Comparison of ENCODE assay signal across 8 mouse cellular contexts in the genomic region with DNA sequence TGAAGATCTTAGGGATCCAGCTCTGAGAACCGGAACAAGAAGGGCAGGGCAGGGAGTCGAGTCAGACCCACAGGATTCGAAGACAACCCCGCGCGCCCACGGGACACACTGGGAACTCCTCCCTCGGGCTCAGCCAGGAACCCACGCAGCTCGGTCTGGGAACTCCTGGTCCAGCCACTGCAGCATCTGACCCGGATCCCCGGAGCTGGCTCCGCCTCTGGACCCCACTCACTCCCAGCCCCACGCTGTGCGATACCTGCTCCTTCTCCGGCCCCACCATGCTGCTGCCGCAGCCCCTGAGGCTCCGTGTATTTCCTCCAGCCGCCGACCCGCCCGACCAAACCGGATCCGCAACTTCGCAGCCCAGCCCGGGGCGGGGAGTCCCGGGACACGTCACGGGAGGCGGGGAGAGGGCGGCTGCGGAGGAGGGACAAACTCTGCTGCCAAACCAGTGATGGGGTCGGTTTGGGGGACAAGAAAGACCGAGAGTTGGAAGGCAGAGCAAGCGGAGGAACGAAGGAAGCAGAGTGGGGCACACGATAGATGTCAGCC. TPM values are rescaled to one million over a fixed set of nuclear protein-coding genes. Genes with fewer than 3 reads are reported as not detected.
DNase-seq lines count a peak whose midpoint lies in the region; ATAC-seq and TF ChIP-seq lines count a peak whose summit lies in the region.

A gene (minus strand): TSS at position 350 of the 552 bp plus-strand sequence.

- peak; percentile 93 for ATAC-seq in CD4-positive, CD25-positive, alpha-beta regulatory T cell, adult 4 months
- peak; percentile 54; the same call in 1 of the 2 replicates for ATAC-seq in forebrain, embryonic 12.5 days (ENCODE audit: low FRiP score)
- peak; percentile 72 for ATAC-seq in heart, embryonic 15.5 days (replicated peaks; ENCODE audit: insufficient number of reproducible peaks, insufficient read depth, low FRiP score, low read depth)
- peak; percentile 46; the same call in 1 of the 2 replicates for ATAC-seq in liver, postnatal 0 days
- peak; percentile 57 for ATAC-seq in neural tube, embryonic 13.5 days (ENCODE audit: low read depth)

- peaks cover 40% of the 10 kb centered on the region for H3K27me3 ChIP-seq in forebrain, embryonic 12.5 days
- H3K27me3 ChIP-seq in heart, embryonic 15.5 days: 0 out of 2 replicates have a peak, but pooled peaks cover 5% of the 10 kb centered on the region
- H3K27me3 ChIP-seq in liver, postnatal 0 days (ENCODE audit: insufficient read depth, low read length): peaks cover 23% of the 10 kb centered on the region; the same call in 1 of the 2 replicates
- peaks cover 13% of the 10 kb centered on the region for H3K27me3 ChIP-seq in neural tube, embryonic 13.5 days

- TF ChIP-seq EP300 in liver, postnatal 0 days (IDR thresholded peaks at IDR 0.05; ENCODE audit: low read depth): no peak

- peak within 1 kb of the TSS; percentile 61 for H3K4me3 ChIP-seq in forebrain, embryonic 12.5 days (replicated peaks)
- H3K4me3 ChIP-seq in heart, embryonic 15.5 days: peak within 1 kb of the TSS; percentile 86
- H3K4me3 ChIP-seq in liver, postnatal 0 days (ENCODE audit: low read depth, low read length): peak within 1 kb of the TSS; percentile 58
- peak within 1 kb of the TSS; percentile 54 for H3K4me3 ChIP-seq in neural tube, embryonic 13.5 days

- TF ChIP-seq POLR2A in brain, embryonic 14.5 days (IDR thresholded peaks at IDR 0.05; ENCODE audit: borderline replicate concordance, extremely low read depth, insufficient read depth, insufficient read length, poor library complexity, severe bottlenecking): no peak

- no peaks in the 10 kb centered on the region for H3K36me3 ChIP-seq in forebrain, embryonic 12.5 days (replicated peaks)
- H3K36me3 ChIP-seq in heart, embryonic 15.5 days: no peaks in the 10 kb centered on the region
- no peaks in the 10 kb centered on the region for H3K36me3 ChIP-seq in liver, postnatal 0 days (replicated peaks; ENCODE audit: insufficient read depth, low read length)
- no peaks in the 10 kb centered on the region for H3K36me3 ChIP-seq in neural tube, embryonic 13.5 days

- 1% methylated on average over 38 of the region's 38 CpGs for WGBS in forebrain, embryonic 12.5 days
- under 1% methylated on average over 38 of the region's 38 CpGs for WGBS in heart, embryonic 15.5 days
- 1% methylated on average over 38 of the region's 38 CpGs for WGBS in liver, postnatal 0 days (ENCODE audit: insufficient replicate concordance)
- WGBS in neural tube, embryonic 13.5 days: under 1% methylated on average over 38 of the region's 38 CpGs

- no peak within 1 kb of the TSS for H3K27ac ChIP-seq in forebrain, embryonic 12.5 days
- H3K27ac ChIP-seq in heart, embryonic 15.5 days: peak within 1 kb of the TSS; percentile 96
- peak within 1 kb of the TSS; percentile 9; the same call in 1 of the 2 replicates for H3K27ac ChIP-seq in liver, postnatal 0 days (ENCODE audit: low read depth)
- H3K27ac ChIP-seq in neural tube, embryonic 13.5 days (replicated peaks): no peak within 1 kb of the TSS; the same call in 1 of the 2 replicates

- TF ChIP-seq CTCF in brain, embryonic 14.5 days (IDR thresholded peaks at IDR 0.05; ENCODE audit: borderline replicate concordance, extremely low read depth, insufficient read depth, insufficient read length): no peak
- TF ChIP-seq CTCF in liver, postnatal 0 days (IDR thresholded peaks at IDR 0.05; ENCODE audit: low read depth): no peak

- peak within 1 kb of the TSS; percentile 94 for H3K4me2 ChIP-seq in forebrain, embryonic 12.5 days
- H3K4me2 ChIP-seq in heart, embryonic 15.5 days: peak within 1 kb of the TSS; percentile 94
- peak within 1 kb of the TSS; percentile 79 for H3K4me2 ChIP-seq in liver, postnatal 0 days (ENCODE audit: low read depth, low read length)
- H3K4me2 ChIP-seq in neural tube, embryonic 13.5 days: peak within 1 kb of the TSS; percentile 91

- H3K9ac ChIP-seq in forebrain, embryonic 12.5 days: peak within 1 kb of the TSS; percentile 73
- peak within 1 kb of the TSS; percentile 85 for H3K9ac ChIP-seq in heart, embryonic 15.5 days
- H3K9ac ChIP-seq in liver, postnatal 0 days (replicated peaks): peak within 1 kb of the TSS; percentile 63
- H3K9ac ChIP-seq in neural tube, embryonic 13.5 days: peak within 1 kb of the TSS; percentile 76

- peaks cover 35% of the 10 kb centered on the region for H3K4me1 ChIP-seq in forebrain, embryonic 12.5 days
- H3K4me1 ChIP-seq in heart, embryonic 15.5 days (replicated peaks): peaks cover 60% of the 10 kb centered on the region
- H3K4me1 ChIP-seq in liver, postnatal 0 days (ENCODE audit: insufficient read depth): peaks cover 22% of the 10 kb centered on the region
- H3K4me1 ChIP-seq in neural tube, embryonic 13.5 days (replicated peaks): peaks cover 35% of the 10 kb centered on the region

- DNase-seq in brain, embryonic 14.5 days (ENCODE audit: low read depth): peak; percentile 88
- DNase-seq in kidney, postnatal 14 days: peak; percentile 90
- DNase-seq in liver, postnatal 0 days: peak; percentile 81
- DNase-seq in testis, postnatal 14 days (ENCODE audit: low spot score): peak; percentile 70

- no peaks in the 10 kb centered on the region for H3K9me3 ChIP-seq in forebrain, embryonic 12.5 days
- no peaks in the 10 kb centered on the region for H3K9me3 ChIP-seq in heart, embryonic 15.5 days (replicated peaks)
- no peaks in the 10 kb centered on the region for H3K9me3 ChIP-seq in liver, postnatal 0 days (ENCODE audit: low read length)
- no peaks in the 10 kb centered on the region for H3K9me3 ChIP-seq in neural tube, embryonic 13.5 days

RNA-seq across cellular contexts. Expression of the gene that starts here (rescaled TPM):
- polyA plus RNA-seq in CD4-positive, CD25-positive, alpha-beta regulatory T cell, adult 4 months (2017; shearing (Covaris generic)): 10 to 100 TPM; 11.7 to 15.9 TPM
- polyA plus RNA-seq in brain, embryonic 14.5 days (2012; rRNA removed): 19.0 and 20.3 TPM in 2 replicates
- polyA plus RNA-seq in forebrain, embryonic 12.5 days (2016; fragmentation: Nextera tagmentation; extraction: Ambion mirVana): 4.6 and 6.6 TPM in 2 replicates
- 12.7 and 15.8 TPM in 2 replicates for polyA plus RNA-seq in heart, embryonic 15.5 days (2015; fragmentation: Nextera tagmentation; extraction: Ambion mirVana)
- polyA plus RNA-seq in liver, postnatal 0 days (2015; fragmentation: Nextera tagmentation; extraction: Ambion mirVana): 6.9 and 7.0 TPM in 2 replicates
- 7.1 and 7.2 TPM in 2 replicates for polyA plus RNA-seq in neural tube, embryonic 13.5 days (2015; fragmentation: Nextera tagmentation; extraction: Ambion mirVana)

Comparison
In these comparisons a context has a peak if more than half of its experiments do, and no peak if none do; other contexts are left out.
1. H3K27ac ChIP-seq: peak in heart, embryonic 15.5 days (single experiment) and liver, postnatal 0 days (single experiment); none in forebrain, embryonic 12.5 days (single experiment) and neural tube, embryonic 13.5 days (single experiment).
2. Peak in every context shown above with its lines, with median percentiles within 50 percentile points of each other: ATAC-seq, DNase-seq, H3K4me2 ChIP-seq, H3K4me3 ChIP-seq and H3K9ac ChIP-seq.